Comparison of ENCODE assay signal across 8 mouse cellular contexts in the genomic region with DNA sequence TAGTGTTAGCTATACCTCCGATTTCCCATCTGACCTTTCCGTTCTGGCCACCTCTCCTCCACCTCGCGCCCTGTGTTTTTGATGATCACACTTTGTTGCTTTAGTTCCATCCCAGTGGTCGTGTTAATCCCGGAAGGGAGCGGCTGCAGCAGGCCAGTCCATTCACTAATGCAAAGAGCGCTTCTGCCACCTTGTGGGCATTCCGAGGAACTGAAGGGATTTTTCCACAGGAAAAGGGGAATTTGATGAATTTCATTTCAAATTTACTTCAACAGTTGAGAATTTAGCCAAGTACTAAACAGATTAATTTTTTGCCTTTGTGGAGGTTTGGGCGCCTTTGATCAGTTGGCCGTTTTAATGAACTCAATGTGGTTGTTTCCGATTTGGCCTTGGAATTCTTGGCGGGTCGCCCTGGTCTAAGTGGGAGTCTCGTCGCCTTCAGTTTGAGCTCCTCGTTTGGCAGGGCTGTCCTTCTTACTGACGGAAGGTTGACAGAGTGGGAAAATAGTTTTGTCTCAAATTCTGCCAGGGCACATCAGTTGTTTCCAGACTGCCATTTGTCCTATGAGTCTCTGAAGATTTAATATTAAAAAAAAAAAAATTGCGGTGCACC.
DNase-seq lines count a peak whose midpoint lies in the region; ATAC-seq and TF ChIP-seq lines count a peak whose summit lies in the region.

No protein-coding gene starts in this region.

- peak; percentile 93 for DNase-seq in Muller cell, postnatal 12 days (ENCODE audit: inconsistent ontology term)
- DNase-seq in cerebellum, adult 2 months = peak; percentile 38 to 59
- peak; percentile 67 for DNase-seq in forelimb bud, embryonic 11.5 days (ENCODE audit: low read depth, low spot score)
- DNase-seq in hindbrain, embryonic 10.5 days (ENCODE audit: low spot score) = peak; percentile 69
- DNase-seq in layer of hippocampus, adult 9-10 months (ENCODE audit: low spot score) = peak; percentile 67
- DNase-seq in retina, postnatal 1 day = peak; percentile 82

- H3K4me1 ChIP-seq in cerebellum, adult 2 months (ENCODE audit: control insufficient read depth, insufficient read depth, low read length) = no peaks in the 10 kb centered on the region
- peaks cover 9% of the 10 kb centered on the region; the same call in 1 of the 2 replicates for H3K4me1 ChIP-seq in hindbrain, embryonic 10.5 days (replicated peaks)
- 0 out of 2 replicates have a peak, but pooled peaks cover 9% of the 10 kb centered on the region for H3K4me1 ChIP-seq in lung, embryonic 15.5 days

- H3K4me3 ChIP-seq in cerebellum, adult 2 months (replicated peaks; ENCODE audit: insufficient read depth, low read depth, low read length) = peak overlapping the region; percentile 34
- H3K4me3 ChIP-seq in hindbrain, embryonic 10.5 days = peak overlapping the region; percentile 31
- 0 out of 2 replicates have a peak overlapping the region, but pooled peaks have one; percentile 18 for H3K4me3 ChIP-seq in lung, embryonic 15.5 days

- no peak for TF ChIP-seq POLR2A in cerebellum, adult 2 months (IDR thresholded peaks at IDR 0.05; ENCODE audit: borderline replicate concordance, insufficient read depth, low read length)

- 4% methylated on average over 19 of the region's 19 CpGs for WGBS in cerebellum, adult 2 months
- WGBS in hindbrain, embryonic 10.5 days = 22% methylated on average over 19 of the region's 19 CpGs
- WGBS in lung, embryonic 15.5 days = 10% methylated on average over 19 of the region's 19 CpGs

- no peaks in the 10 kb centered on the region for H3K9me3 ChIP-seq in hindbrain, embryonic 10.5 days
- H3K9me3 ChIP-seq in lung, embryonic 15.5 days = no peaks in the 10 kb centered on the region

- peak; percentile 70 for TF ChIP-seq CTCF in cerebellum, adult 2 months (IDR thresholded peaks at IDR 0.05; ENCODE audit: borderline replicate concordance, insufficient read depth, low read depth, low read length)

- no peak for ATAC-seq in lung, embryonic 15.5 days (ENCODE audit: borderline replicate concordance, extremely low read depth, low FRiP score, low TSS enrichment)
- no peak for ATAC-seq in monocyte, adult 5-6 weeks (replicated peaks; ENCODE audit: insufficient number of reproducible peaks, low FRiP score, low TSS enrichment, poor library complexity, severe bottlenecking)

- peak overlapping the region; percentile 48 for H3K4me2 ChIP-seq in lung, embryonic 15.5 days

- no peaks in the 10 kb centered on the region for H3K36me3 ChIP-seq in hindbrain, embryonic 10.5 days
- H3K36me3 ChIP-seq in lung, embryonic 15.5 days = no peaks in the 10 kb centered on the region

- no peak overlapping the region for H3K27ac ChIP-seq in cerebellum, adult 2 months (ENCODE audit: insufficient read depth, low read length)
- peak overlapping the region; percentile 42 for H3K27ac ChIP-seq in hindbrain, embryonic 10.5 days
- no peak overlapping the region for H3K27ac ChIP-seq in lung, embryonic 15.5 days

- no peak overlapping the region for H3K9ac ChIP-seq in lung, embryonic 15.5 days

- H3K27me3 ChIP-seq in cerebellum, adult 2 months (ENCODE audit: control insufficient read depth, insufficient read depth, low read length) = no peaks in the 10 kb centered on the region
- no peaks in the 10 kb centered on the region for H3K27me3 ChIP-seq in hindbrain, embryonic 10.5 days (ENCODE audit: insufficient read depth, poor library complexity, severe bottlenecking)
- H3K27me3 ChIP-seq in lung, embryonic 15.5 days = peaks cover 3% of the 10 kb centered on the region; the same call in 1 of the 2 replicates
